Mouse (Mus musculus) ES-Bruce4 (cell line): ENCODE measurements around the gene Chit1.

Experiments used
- CTCF ChIP-seq: IDR thresholded peaks from one replicate; pipeline ENCODE4 v1.8.1; 2011; ENCODE audit warnings: low read depth, low read length
- EP300 ChIP-seq: IDR thresholded peaks from 2 replicates; pipeline ENCODE4 v1.6.1; 2011; ENCODE audit warnings: low read depth, low read length; ENCODE audit not compliant: insufficient read depth
- POLR2A ChIP-seq: IDR thresholded peaks from one replicate; pipeline ENCODE4 v1.8.1; 2011; ENCODE audit warnings: low read length; ENCODE audit not compliant: insufficient read depth

DNA sequence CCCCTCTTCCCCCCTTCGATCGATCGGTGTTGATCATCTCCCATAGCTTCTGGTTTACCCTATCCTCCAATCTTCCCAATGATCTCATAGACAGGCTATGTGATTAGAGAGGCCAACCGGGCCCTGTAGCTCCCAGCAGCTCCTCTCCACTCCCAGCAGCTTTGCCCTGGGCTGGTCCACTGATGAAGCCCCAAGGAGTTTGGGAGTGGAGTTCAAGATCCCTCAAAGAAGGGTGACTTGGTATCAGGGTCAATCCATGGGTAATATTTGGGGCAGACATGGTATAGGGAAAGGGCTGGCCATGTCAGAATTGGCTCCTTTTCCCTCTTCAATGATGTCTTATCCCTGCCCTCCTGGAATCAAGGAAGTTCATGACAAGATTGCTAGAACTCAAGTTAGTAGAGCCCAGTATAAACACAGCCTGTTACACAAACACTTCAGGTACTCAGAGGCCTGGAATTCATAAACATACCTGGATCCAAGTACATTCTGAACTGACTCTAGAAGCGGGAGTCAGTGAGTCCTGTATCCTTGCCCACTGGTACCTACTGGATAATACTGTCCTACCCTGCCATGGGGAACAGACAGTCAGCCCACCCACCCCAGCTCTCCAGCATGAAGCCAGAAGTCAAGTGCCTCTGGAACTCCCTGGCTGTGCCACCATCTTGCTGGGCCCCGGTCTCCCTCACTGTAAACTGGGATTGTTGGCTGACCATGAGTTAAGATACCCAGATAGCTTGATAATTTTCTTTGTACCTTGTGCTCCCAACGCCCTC lies 13.8 kb upstream of the Chit1 start:
- TF ChIP-seq CTCF (no peak), EP300 (no peak), POLR2A (no peak)
